Mouse (Mus musculus) heart, embryonic 11.5 days (tissue): ENCODE results near the gene Vps8. TPM values are rescaled to one million over a fixed set of nuclear protein-coding genes. Genes with fewer than 3 reads are reported as not detected.

Experiments
- ATAC-seq: fragments of 200-750 bp; cut with Nextera tagmentation; replicated peaks from 2 replicates; pipeline ENCODE4 v1.8.0; 2017; ENCODE audit warnings: moderate library complexity; ENCODE audit not compliant: insufficient number of reproducible peaks, low FRiP score, low TSS enrichment
- H3K27ac ChIP-seq: fragments of 300-500 bp; sonication (generic); 2 replicates; pipeline ENCODE4 v1.5.1; 2014; ENCODE audit warnings: mild to moderate bottlenecking, low read depth, low read length
- H3K27me3 ChIP-seq: fragments of 300-500 bp; sonication (generic); 2 replicates; pipeline ENCODE4 v1.6.1; 2014; ENCODE audit warnings: mild to moderate bottlenecking, low read length, mixed read lengths; ENCODE audit not compliant: control insufficient read depth, insufficient read depth
- H3K36me3 ChIP-seq: fragments of 300-500 bp; sonication (generic); 2 replicates; pipeline ENCODE4 v1.6.1; 2014; ENCODE audit warnings: mild to moderate bottlenecking, low read length, moderate library complexity, mixed read lengths; ENCODE audit not compliant: control insufficient read depth, insufficient read depth
- H3K4me1 ChIP-seq: fragments of 300-500 bp; sonication (generic); 2 replicates; pipeline ENCODE4 v1.6.1; 2014; ENCODE audit warnings: low read length; ENCODE audit not compliant: control insufficient read depth, insufficient read depth
- H3K4me2 ChIP-seq: fragments of 300-500 bp; sonication (generic); 2 replicates; pipeline ENCODE4 v1.6.1; 2014; ENCODE audit warnings: mild to moderate bottlenecking, moderate library complexity
- H3K4me3 ChIP-seq: fragments of 300-500 bp; sonication (generic); 2 replicates; pipeline ENCODE4 v1.5.1; 2014; ENCODE audit warnings: low read depth, low read length
- H3K9ac ChIP-seq: fragments of 300-500 bp; sonication (generic); 2 replicates; pipeline ENCODE4 v1.6.1; 2014; ENCODE audit warnings: mild to moderate bottlenecking, low read depth, low read length, moderate library complexity
- H3K9me3 ChIP-seq: fragments of 300-500 bp; sonication (generic); replicated peaks from 2 replicates; pipeline ENCODE4 v1.6.1; 2016; ENCODE audit warnings: low read length; ENCODE audit not compliant: control insufficient read depth
- WGBS: fragments of 180-500 bp; shearing (Covaris S2); extraction: QIAGEN DNeasy Blood & Tissue Kit; methylation state at CpG from one replicate; pipeline ENCODE4 v1.1.7; 2014; ENCODE audit not compliant: insufficient replicate concordance; 5-methylcytosine and 5-hydroxymethylcytosine counted together
- polyA plus RNA-seq: library from polyadenylated mRNA; unstranded; fragments of >200 nt; fragmentation: Nextera tagmentation; extraction: Ambion mirVana; gene quantifications from 2 replicates; pipeline ENCODE4 v1.2.1, GENCODE M21; 2014

Vps8 gene
- polyA plus RNA-seq, 1 experiment from 2014 or later = 22.5 TPM

DNA sequence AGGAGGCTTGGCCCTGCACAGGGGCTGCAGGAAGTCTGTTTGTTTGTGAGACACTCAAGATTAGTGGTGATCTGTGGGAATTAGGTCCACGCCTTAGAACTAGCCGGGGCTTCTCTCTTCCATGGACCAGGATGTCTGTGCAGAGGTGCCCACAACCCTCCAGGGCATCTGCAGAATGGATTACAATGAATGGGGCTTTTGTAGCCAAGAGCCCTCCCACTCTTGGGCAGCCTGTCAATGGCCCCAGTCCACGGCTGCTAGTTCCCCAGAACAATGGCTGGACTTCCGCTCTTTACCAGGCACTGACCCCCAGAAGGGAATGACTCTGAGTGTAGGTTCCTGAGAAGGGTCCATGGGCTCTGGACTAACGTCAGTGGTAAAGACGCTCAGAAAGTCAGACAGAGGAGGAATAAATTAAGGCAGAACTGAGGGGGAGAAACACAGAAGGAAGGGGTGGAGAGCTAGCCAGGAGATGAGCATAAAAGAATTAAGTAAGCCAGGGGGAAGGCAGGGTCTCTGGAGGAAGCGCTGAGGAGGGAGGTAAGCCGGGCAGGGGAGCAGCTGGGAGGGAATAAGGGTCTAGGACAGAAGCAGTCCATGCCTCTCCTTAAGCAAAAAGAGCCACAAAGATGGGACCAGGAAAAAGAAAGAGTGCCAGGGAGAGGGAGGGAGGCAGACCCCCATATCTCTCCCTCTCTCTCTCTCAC lies 24.4 kb upstream of the Vps8 start:
- 0 out of 2 replicates have a peak overlapping the region, but pooled peaks have one; percentile 39 for H3K9ac ChIP-seq
- no peak for ATAC-seq

GRCm38 (mm10) chr16:21399942-21400341 lies 23.0 kb upstream of the Vps8 start:
- Histone ChIP-seq H3K9me3 (no peaks in the 10 kb centered on the region), H3K27me3 (no peaks in the 10 kb centered on the region), H3K4me2 (no peak overlapping the region), H3K27ac (no peak overlapping the region), H3K9ac (no peak overlapping the region), H3K4me1 (peaks cover 17% of the 10 kb centered on the region), H3K36me3 (no peaks in the 10 kb centered on the region), H3K4me3 (no peak overlapping the region)
- 68% methylated on average over 4 of the region's 4 CpGs for WGBS
- ATAC-seq = no peak

More for the DNA sequence above, 24.4 kb upstream of the Vps8 start:
- WGBS = 42% methylated on average over 8 of the region's 8 CpGs
- H3K9me3 ChIP-seq = no peaks in the 10 kb centered on the region
- no peak overlapping the region for H3K27ac ChIP-seq
- H3K27me3 ChIP-seq = no peaks in the 10 kb centered on the region
- no peak overlapping the region for H3K4me3 ChIP-seq
- H3K4me2 ChIP-seq = no peak overlapping the region; the same call in 1 of the 2 replicates
- peaks cover 21% of the 10 kb centered on the region for H3K4me1 ChIP-seq
- H3K36me3 ChIP-seq = no peaks in the 10 kb centered on the region

DNA sequence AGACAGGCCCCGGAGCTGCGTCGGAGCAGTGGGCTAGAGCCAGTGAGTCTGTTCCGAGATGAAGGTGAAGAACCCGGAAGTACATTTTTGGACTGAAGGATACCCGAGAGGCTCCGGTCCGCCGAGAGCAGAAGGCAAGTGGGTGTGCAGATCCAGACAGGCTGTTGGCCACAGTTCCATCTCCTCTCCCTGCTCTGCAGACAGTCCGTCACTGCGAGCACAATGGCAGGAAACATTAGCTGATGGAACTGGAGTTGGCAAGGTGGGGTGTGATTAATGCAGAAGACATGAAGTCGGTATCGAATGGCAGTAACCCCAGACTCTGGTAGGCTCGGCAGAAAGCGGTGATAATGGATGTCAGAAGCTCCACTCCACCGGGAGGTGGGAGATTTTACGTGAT lies 20.9 kb upstream of the Vps8 start:
- 42% methylated on average over 17 of the region's 17 CpGs for WGBS
- no peak for ATAC-seq
- Histone ChIP-seq H3K4me2 (no peak overlapping the region), H3K9ac (no peak overlapping the region), H3K4me1 (peaks cover 31% of the 10 kb centered on the region), H3K27ac (0 out of 2 replicates have a peak overlapping the region, but pooled peaks have one; percentile 3), H3K9me3 (no peaks in the 10 kb centered on the region), H3K36me3 (no peaks in the 10 kb centered on the region), H3K4me3 (no peak overlapping the region), H3K27me3 (no peaks in the 10 kb centered on the region)

GRCm38 (mm10) chr16:21403402-21403801 lies 19.5 kb upstream of the Vps8 start:
- H3K9ac ChIP-seq = no peak overlapping the region
- H3K27ac ChIP-seq = no peak overlapping the region
- no peaks in the 10 kb centered on the region for H3K27me3 ChIP-seq
- no peak overlapping the region for H3K4me2 ChIP-seq
- H3K9me3 ChIP-seq = no peaks in the 10 kb centered on the region
- no peak overlapping the region for H3K4me3 ChIP-seq
- H3K36me3 ChIP-seq = no peaks in the 10 kb centered on the region
- WGBS = 85% methylated on average over 2 of the region's 2 CpGs
- no peak for ATAC-seq
- H3K4me1 ChIP-seq = peaks cover 28% of the 10 kb centered on the region

- peaks cover 26% of the 10 kb centered on the region for H3K4me1 ChIP-seq
- H3K36me3 ChIP-seq = no peaks in the 10 kb centered on the region
- no peak overlapping the region for H3K9ac ChIP-seq
- H3K27me3 ChIP-seq = no peaks in the 10 kb centered on the region
- H3K9me3 ChIP-seq = no peaks in the 10 kb centered on the region
- no peak overlapping the region for H3K4me3 ChIP-seq
- 0 out of 2 replicates have a peak overlapping the region, but pooled peaks have one; percentile 22 for H3K27ac ChIP-seq
- ATAC-seq = no peak
- no peak overlapping the region for H3K4me2 ChIP-seq
- 62% methylated on average over 5 of the region's 5 CpGs for WGBS
Measured at GRCm38 (mm10) chr16:21404631-21405030, 18.3 kb upstream of the Vps8 start.

- H3K27ac ChIP-seq = peak overlapping the region; percentile 46; the same call in 1 of the 2 replicates
- no peaks in the 10 kb centered on the region for H3K27me3 ChIP-seq
- WGBS = 27% methylated on average over 6 of the region's 6 CpGs
- 0 out of 2 replicates have a peak, but pooled peaks have one; percentile 42 for ATAC-seq
- no peak overlapping the region for H3K4me2 ChIP-seq
- H3K36me3 ChIP-seq = no peaks in the 10 kb centered on the region
- H3K9me3 ChIP-seq = no peaks in the 10 kb centered on the region
- H3K9ac ChIP-seq = no peak overlapping the region
- peaks cover 26% of the 10 kb centered on the region for H3K4me1 ChIP-seq
- H3K4me3 ChIP-seq = no peak overlapping the region
Measured at GRCm38 (mm10) chr16:21405224-21405969, 17.5 kb upstream of the Vps8 start.

- 34% methylated on average over 6 of the region's 6 CpGs for WGBS
- Histone ChIP-seq H3K27me3 (no peaks in the 10 kb centered on the region), H3K36me3 (no peaks in the 10 kb centered on the region), H3K4me1 (peaks cover 26% of the 10 kb centered on the region), H3K9ac (no peak overlapping the region), H3K4me3 (no peak overlapping the region), H3K4me2 (no peak overlapping the region), H3K9me3 (no peaks in the 10 kb centered on the region), H3K27ac (peak overlapping the region; percentile 46; the same call in 1 of the 2 replicates)
- ATAC-seq = no peak
Measured at GRCm38 (mm10) chr16:21406136-21406535, 16.8 kb upstream of the Vps8 start.

DNA sequence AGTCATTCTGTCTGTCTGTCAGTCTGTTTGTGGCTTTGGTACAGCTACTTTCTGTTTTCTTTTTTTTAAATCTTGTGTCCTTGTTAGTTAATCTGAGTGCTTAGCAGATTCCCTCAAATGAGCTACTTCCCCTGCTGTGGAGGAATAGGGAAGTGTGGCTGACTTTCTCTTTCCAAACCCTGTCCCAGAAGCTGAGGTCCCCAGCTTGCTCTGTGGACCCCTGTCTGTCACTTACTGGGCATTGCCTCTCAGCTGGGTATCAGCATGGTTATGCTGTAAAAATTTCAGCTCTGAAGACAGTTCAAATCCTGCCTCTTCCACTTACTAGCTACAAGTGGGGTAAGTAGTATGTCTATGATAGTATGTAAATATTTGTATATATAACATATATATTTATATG lies 11.1 kb upstream of the Vps8 start:
- Histone ChIP-seq H3K4me2 (no peak overlapping the region), H3K27me3 (no peaks in the 10 kb centered on the region)
- no peak for ATAC-seq

More for the DNA sequence above, 11.1 kb upstream of the Vps8 start:
- Histone ChIP-seq H3K36me3 (no peaks in the 10 kb centered on the region), H3K4me1 (no peaks in the 10 kb centered on the region), H3K4me3 (no peak overlapping the region), H3K27ac (no peak overlapping the region), H3K9ac (no peak overlapping the region), H3K9me3 (no peaks in the 10 kb centered on the region)
